Mouse (Mus musculus): Measurements from ENCODE around the gene Cmip. TPM values are rescaled to one million over a fixed set of nuclear protein-coding genes. Genes with fewer than 3 reads are reported as not detected.
"Not testable (repeated sequence)": the region's sequence is repeated elsewhere in the genome, so short reads cannot be mapped to it uniquely, and the experiment has no call there.

Gene Cmip
- polyA plus RNA-seq, 1 experiment from 2014 or later, result 13.9 TPM

DNA sequence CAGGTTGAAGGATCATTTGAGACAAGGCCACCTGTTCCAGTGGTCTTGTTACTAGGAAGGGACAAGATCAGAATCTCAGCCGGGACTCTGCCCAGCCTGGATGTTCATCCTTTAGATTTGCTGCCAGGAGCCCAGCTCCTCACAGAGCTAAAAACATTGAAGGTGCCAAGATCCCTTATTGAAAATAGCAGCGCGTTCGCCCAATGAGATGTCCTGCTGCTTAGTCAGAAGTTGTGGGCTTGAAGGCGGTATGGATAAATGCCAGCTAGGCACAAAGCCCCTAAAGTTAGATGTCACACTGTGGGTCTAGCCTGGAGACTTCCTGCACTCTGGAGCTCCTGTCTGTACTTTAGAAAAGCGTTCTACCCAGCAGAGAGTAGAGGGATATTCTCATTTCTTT lies 165.5 kb downstream of the Cmip start:
- no peak overlapping the region for H3K4me3 ChIP-seq
- no peak overlapping the region for H3K4me2 ChIP-seq (replicated peaks)
- ATAC-seq (ENCODE audit: low FRiP score, low read depth), result no peak
- no peaks in the 10 kb centered on the region for H3K4me1 ChIP-seq
- WGBS, result 89% methylated on average over 6 of the region's 6 CpGs
- H3K9ac ChIP-seq, result no peak overlapping the region
- no peaks in the 10 kb centered on the region for H3K27me3 ChIP-seq
- no peaks in the 10 kb centered on the region for H3K9me3 ChIP-seq
- peaks cover 65% of the 10 kb centered on the region for H3K36me3 ChIP-seq
- no peak overlapping the region for H3K27ac ChIP-seq

DNA sequence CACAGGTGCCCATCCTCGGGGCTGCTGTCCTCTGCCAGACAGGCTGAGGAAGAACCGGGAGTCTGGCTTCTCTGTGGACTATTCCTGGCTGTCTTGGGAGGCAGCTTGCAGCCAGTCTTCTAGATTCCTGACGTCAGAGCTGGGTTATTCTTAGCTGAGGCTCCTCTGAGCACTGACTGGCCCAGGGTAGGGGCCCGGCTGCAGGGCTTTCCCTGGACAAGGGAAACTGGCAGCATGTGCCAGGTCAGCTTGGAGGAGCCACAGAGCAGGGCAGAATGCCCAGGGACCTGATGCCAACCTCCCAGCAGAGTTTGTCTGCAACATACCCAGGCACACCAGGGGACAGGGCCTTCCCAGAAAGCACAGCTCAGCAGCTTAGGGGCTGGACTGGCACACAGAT lies 166.2 kb downstream of the Cmip start:
- Histone ChIP-seq H3K4me2 (replicated peaks) (no peak overlapping the region), H3K4me3 (no peak overlapping the region), H3K27ac (no peak overlapping the region), H3K27me3 (no peaks in the 10 kb centered on the region), H3K9me3 (no peaks in the 10 kb centered on the region), H3K9ac (no peak overlapping the region), H3K4me1 (no peaks in the 10 kb centered on the region), H3K36me3 (peaks cover 63% of the 10 kb centered on the region)
- 80% methylated on average over 4 of the region's 4 CpGs for WGBS
- no peak for ATAC-seq (ENCODE audit: low FRiP score, low read depth)

DNA sequence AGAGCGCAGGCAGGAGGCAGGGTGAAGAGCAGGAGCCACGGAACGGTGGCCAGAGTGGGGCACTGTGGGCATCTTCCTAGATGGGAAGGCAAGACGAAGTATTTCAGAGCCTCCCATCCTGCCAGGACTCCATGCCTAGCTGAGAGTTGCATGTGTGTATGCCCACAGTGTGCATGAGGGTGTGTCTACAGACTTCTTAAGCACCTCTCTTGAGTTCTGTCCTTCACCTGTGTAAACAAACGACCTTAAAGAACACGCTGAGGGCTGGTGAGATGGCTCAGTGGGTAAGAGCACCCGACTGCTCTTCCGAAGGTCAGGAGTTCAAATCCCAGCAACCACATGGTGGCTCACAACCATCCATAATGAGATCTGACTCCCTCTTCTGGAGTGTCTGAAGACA lies 171.0 kb downstream of the Cmip start:
- not testable (repeated sequence) for H3K4me3 ChIP-seq; ATAC-seq (ENCODE audit: low FRiP score, low read depth); H3K27me3 ChIP-seq; H3K4me2 ChIP-seq (replicated peaks); H3K4me1 ChIP-seq; H3K9me3 ChIP-seq; H3K27ac ChIP-seq; H3K9ac ChIP-seq
- peaks cover 89% of the 10 kb centered on the region for H3K36me3 ChIP-seq
- WGBS, result 85% methylated on average over 8 of the region's 8 CpGs

DNA sequence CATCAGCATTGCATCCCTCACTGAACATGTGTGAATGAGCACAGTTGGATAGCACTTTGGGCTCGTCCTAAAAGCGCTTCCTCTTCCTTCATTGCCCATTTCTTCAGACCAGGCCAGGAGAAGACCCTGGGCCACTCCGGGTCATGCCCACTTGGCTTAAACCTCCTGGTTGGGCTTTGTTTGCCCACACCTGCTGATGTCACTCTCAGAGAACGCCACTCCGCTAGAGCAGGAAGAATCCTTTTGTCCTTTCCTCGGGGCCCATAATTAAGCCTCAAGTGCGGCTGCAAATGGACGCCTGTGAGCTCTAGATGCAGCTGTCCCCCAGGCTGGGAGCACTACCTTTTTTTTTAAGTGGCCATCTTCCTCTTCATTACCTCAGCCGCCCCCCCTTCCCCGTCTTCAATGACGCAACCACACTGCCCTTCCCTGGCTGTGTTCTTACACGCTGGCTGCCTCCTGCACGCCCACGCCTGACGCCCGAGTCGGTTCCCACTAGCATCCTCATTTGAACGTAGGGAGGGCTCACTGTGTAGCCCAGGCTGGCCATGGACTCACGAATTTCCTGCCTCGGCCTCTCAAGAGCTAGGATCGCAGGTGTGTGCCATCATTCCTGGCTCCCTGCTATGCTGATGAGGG lies 171.8 kb downstream of the Cmip start:
- Histone ChIP-seq H3K4me3 (no peak overlapping the region), H3K4me2 (replicated peaks) (no peak overlapping the region), H3K27me3 (no peaks in the 10 kb centered on the region), H3K9me3 (no peaks in the 10 kb centered on the region), H3K4me1 (no peaks in the 10 kb centered on the region), H3K36me3 (peaks cover 89% of the 10 kb centered on the region), H3K9ac (no peak overlapping the region), H3K27ac (no peak overlapping the region)
- 77% methylated on average over 21 of the region's 21 CpGs for WGBS
- ATAC-seq (ENCODE audit: low FRiP score, low read depth), result no peak

DNA sequence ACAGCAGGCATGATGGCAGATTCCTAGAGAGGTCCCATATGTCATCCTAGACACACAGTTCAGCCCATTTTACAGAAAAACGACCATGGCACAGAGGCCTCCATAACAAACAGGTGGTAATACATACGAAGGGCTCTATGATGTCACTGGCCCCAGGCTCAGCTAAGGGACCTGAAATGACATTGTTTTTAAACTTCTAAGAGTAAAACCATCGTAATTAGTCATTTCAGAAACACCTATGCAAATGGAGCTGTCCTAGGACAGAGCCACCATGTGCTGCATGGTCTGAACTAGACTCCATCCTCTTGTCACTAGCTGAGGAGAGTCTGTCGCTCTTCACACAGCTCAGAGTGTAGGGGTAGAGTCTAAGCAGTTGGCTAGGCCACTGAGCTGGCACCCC lies 173.8 kb downstream of the Cmip start:
- Histone ChIP-seq H3K27me3 (no peaks in the 10 kb centered on the region), H3K9ac (no peak overlapping the region), H3K4me1 (no peaks in the 10 kb centered on the region), H3K4me3 (no peak overlapping the region), H3K36me3 (peaks cover 86% of the 10 kb centered on the region), H3K9me3 (no peaks in the 10 kb centered on the region), H3K4me2 (replicated peaks) (no peak overlapping the region), H3K27ac (no peak overlapping the region)
- 90% methylated on average over 4 of the region's 4 CpGs for WGBS
- ATAC-seq (ENCODE audit: low FRiP score, low read depth), result no peak

DNA sequence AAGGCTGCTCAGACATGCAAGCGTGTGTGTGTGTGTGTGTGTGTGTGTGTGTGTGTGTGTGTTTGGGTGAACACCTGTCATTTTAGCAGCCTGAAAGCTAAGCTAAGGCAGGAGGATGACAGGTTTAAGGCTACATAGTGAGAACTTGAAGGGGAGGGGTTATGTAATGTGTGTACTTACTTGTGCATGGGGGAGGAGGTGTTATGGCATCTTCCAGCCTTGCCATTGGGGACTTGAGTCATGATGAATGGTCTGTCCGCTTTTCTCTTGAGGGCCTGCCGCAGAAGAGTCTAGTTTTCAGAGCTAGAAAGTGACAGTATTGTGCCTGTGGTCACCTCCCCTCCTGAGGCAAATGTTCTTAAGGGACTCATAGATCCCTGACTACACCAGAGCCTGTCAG lies 174.7 kb downstream of the Cmip start:
- Histone ChIP-seq H3K4me2 (replicated peaks) (no peak overlapping the region), H3K4me3 (no peak overlapping the region), H3K9me3 (no peaks in the 10 kb centered on the region), H3K27ac (no peak overlapping the region), H3K27me3 (no peaks in the 10 kb centered on the region), H3K36me3 (peaks cover 87% of the 10 kb centered on the region), H3K9ac (no peak overlapping the region), H3K4me1 (no peaks in the 10 kb centered on the region)
- no peak for ATAC-seq (ENCODE audit: low FRiP score, low read depth)
- WGBS, result 90% methylated on average over 3 of the region's 3 CpGs

DNA sequence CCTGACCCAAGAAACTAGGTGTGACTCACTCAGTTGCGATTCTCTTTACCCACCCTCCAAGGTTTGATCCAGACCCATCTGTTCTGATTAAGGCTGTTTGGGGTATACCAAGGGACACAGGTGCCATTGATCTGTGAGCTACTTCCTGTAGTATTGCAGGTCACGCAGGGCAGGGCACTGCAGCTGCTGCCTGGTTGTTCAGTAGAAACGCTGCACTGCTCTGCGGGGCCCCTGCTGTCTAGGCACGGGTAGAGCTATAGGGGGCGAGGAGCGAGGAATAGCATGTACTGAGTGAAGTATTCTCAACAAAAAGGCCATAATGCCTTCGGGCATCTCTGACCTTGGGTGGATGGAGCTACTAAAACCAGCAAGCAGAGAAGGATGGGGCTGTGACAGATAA lies 175.2 kb downstream of the Cmip start:
- Histone ChIP-seq H3K9me3 (no peaks in the 10 kb centered on the region), H3K4me3 (no peak overlapping the region), H3K36me3 (peaks cover 87% of the 10 kb centered on the region), H3K27ac (no peak overlapping the region), H3K9ac (no peak overlapping the region), H3K27me3 (no peaks in the 10 kb centered on the region), H3K4me2 (replicated peaks) (no peak overlapping the region), H3K4me1 (no peaks in the 10 kb centered on the region)
- WGBS, result 75% methylated on average over 8 of the region's 8 CpGs
- ATAC-seq (ENCODE audit: low FRiP score, low read depth), result no peak

DNA sequence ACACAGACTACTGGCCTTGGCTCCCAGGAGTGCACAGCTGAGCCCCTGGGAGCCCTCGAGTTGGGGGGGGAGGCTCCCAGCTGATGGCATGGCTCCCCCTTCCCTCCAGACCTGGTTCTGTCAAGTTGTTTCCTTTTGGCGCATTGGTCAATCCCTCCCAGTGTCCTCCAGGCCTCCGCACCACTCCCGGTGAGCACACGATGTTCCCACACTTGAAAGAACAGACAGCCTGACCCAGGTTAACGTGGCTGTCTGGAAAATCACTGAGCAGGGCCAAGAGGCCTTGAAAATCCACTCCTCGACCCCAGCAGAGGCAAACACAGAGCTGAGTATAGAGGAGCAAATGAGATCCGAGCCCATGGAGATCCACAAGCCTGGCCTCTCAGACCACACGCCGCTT lies 177.1 kb downstream of the Cmip start:
- Histone ChIP-seq H3K9me3 (no peaks in the 10 kb centered on the region), H3K27me3 (no peaks in the 10 kb centered on the region), H3K27ac (no peak overlapping the region), H3K4me3 (no peak overlapping the region), H3K4me1 (no peaks in the 10 kb centered on the region), H3K36me3 (peaks cover 89% of the 10 kb centered on the region), H3K9ac (no peak overlapping the region), H3K4me2 (replicated peaks) (no peak overlapping the region)
- 89% methylated on average over 10 of the region's 10 CpGs for WGBS
- ATAC-seq (ENCODE audit: low FRiP score, low read depth), result no peak

DNA sequence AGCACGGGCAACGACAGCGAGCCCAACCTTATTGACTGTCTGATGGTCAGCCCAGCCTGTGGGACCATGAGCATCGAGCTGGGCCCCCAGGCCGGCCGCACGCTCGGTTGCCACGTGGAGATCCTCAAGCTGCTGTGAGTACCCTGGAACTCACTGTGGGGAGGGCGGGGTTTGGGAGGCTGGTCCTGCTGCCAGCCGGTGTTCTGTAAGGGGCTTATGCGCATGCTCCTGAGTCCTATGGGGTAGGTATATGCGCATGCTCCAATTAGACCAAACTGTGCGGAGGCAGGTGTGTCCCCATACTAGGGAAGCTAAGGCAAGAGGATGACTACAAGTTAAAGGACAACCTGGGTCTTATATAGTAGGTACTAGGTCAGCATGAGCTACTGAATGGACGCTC lies 179.9 kb downstream of the Cmip start:
- 95% methylated on average over 15 of the region's 15 CpGs for WGBS
- Histone ChIP-seq H3K36me3 (peaks cover 85% of the 10 kb centered on the region), H3K4me2 (replicated peaks) (no peak overlapping the region), H3K9ac (no peak overlapping the region), H3K4me1 (no peaks in the 10 kb centered on the region), H3K27me3 (no peaks in the 10 kb centered on the region), H3K9me3 (no peaks in the 10 kb centered on the region), H3K27ac (no peak overlapping the region), H3K4me3 (no peak overlapping the region)
- ATAC-seq (ENCODE audit: low FRiP score, low read depth), result no peak

DNA sequence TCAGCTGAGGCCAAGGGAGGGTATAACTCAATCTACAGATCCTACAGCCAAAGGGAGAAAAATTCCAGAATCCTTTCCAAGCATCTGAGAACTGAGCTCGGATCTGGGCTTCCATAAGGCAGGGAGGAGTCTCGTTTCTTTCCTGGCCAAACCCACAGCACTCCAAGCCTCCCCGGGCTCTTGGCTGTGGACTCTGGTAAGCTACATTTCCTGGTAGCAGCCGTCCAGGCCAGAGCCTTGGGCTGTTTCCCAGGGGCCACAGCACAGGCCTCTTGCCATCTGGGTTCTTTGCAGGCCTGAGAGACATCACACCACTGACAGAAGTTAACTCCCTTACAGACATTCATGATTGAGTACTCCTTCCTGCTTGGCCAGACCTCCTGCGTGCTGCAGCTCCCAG lies 180.8 kb downstream of the Cmip start:
- peaks cover 77% of the 10 kb centered on the region for H3K36me3 ChIP-seq
- no peaks in the 10 kb centered on the region for H3K27me3 ChIP-seq
- ATAC-seq (ENCODE audit: low FRiP score, low read depth), result no peak
- no peak overlapping the region for H3K4me3 ChIP-seq
- no peak overlapping the region for H3K27ac ChIP-seq
- no peaks in the 10 kb centered on the region for H3K4me1 ChIP-seq
- H3K9me3 ChIP-seq, result no peaks in the 10 kb centered on the region
- H3K4me2 ChIP-seq (replicated peaks), result no peak overlapping the region
- 67% methylated on average over 5 of the region's 5 CpGs for WGBS
- no peak overlapping the region for H3K9ac ChIP-seq

DNA sequence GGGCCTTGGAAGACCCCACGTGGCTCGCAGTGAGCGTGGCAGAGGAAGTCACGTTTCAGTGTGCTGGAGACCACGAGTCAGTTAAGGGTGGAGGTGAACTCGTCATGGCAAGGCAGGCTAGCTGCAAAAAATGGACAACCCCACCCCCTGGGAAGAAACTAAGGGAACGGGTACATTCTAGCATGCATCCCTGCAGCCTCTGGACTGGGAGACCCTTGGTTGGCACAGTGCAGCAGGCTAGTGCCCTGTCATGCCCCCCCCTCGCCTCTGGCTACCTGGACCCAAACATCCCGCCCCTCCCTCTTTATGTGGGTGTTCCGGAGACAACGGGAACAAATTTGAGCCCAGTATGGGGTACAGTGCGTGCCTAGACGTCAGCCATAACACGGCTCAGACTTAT lies 183.5 kb downstream of the Cmip start:
- 92% methylated on average over 14 of the region's 14 CpGs for WGBS
- H3K36me3 ChIP-seq, result peaks cover 70% of the 10 kb centered on the region
- H3K27ac ChIP-seq, result no peak overlapping the region
- peaks cover 3% of the 10 kb centered on the region; the same call in 1 of the 2 replicates for H3K4me1 ChIP-seq
- no peak overlapping the region for H3K9ac ChIP-seq
- no peak overlapping the region for H3K4me2 ChIP-seq (replicated peaks)
- no peak for ATAC-seq (ENCODE audit: low FRiP score, low read depth)
- H3K4me3 ChIP-seq, result no peak overlapping the region
- H3K27me3 ChIP-seq, result no peaks in the 10 kb centered on the region
- H3K9me3 ChIP-seq, result no peaks in the 10 kb centered on the region

DNA sequence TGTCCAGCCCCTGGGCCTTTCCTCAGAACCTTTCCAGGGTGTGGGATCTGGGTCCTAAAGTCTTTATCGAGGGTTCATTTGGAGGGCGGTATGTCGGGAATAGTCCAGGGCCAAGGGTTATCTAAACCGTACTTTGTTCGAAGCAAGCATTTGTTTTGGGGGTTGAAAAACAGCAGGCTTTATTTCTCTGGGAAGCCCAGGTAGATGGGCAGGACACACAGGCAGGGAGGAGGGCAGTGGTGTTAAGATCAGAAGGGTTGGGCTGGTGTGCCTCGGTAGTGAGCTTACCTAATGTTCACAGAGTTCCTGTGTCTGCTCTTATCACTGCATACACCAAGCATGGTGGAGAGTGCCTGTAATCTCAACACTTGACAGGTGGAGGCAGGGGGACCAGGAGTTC lies 183.9 kb downstream of the Cmip start:
- Histone ChIP-seq H3K4me2 (replicated peaks) (no peak overlapping the region), H3K36me3 (peaks cover 69% of the 10 kb centered on the region), H3K9me3 (no peaks in the 10 kb centered on the region), H3K4me1 (peaks cover 6% of the 10 kb centered on the region; the same call in 1 of the 2 replicates), H3K27ac (no peak overlapping the region), H3K9ac (no peak overlapping the region), H3K27me3 (no peaks in the 10 kb centered on the region), H3K4me3 (no peak overlapping the region)
- no peak for ATAC-seq (ENCODE audit: low FRiP score, low read depth)
- 92% methylated on average over 6 of the region's 6 CpGs for WGBS

DNA sequence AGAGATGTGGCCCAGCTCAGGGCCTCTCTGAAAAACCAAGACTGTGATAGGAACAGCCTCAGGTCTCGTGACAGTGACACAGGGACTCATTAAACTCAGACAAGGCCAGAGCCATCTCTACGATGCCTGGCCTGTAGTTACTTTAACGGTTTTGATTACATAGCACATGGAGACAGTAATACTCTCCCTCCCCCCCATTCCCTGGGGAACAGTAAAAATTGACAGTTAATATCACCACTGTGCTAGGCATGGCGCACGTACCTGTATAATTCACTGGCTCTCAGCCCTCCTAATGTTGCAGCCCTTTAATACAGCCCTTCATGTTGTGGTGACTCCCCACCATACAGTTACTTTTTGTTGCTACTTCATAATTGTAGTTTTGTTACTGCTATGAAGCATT lies 188.6 kb downstream of the Cmip start:
- 52% methylated on average over 5 of the region's 5 CpGs for WGBS
- H3K4me1 ChIP-seq, result peaks cover 6% of the 10 kb centered on the region
- H3K9ac ChIP-seq, result no peak overlapping the region
- H3K27ac ChIP-seq, result no peak overlapping the region
- H3K36me3 ChIP-seq, result peaks cover 64% of the 10 kb centered on the region
- ATAC-seq (ENCODE audit: low FRiP score, low read depth), result no peak
- no peak overlapping the region for H3K4me3 ChIP-seq
- no peaks in the 10 kb centered on the region for H3K27me3 ChIP-seq
- no peaks in the 10 kb centered on the region for H3K9me3 ChIP-seq
- no peak overlapping the region for H3K4me2 ChIP-seq (replicated peaks)
